ENCODE assay signal across 7 mouse cellular contexts in genomic region chr19:3389089-3389488, GRCm38 (mm10). TPM values are rescaled to one million over a fixed set of nuclear protein-coding genes. Genes with fewer than 3 reads are reported as not detected.
DNase-seq lines count a peak whose midpoint lies in the region; ATAC-seq and TF ChIP-seq lines count a peak whose summit lies in the region.

No protein-coding gene starts in this region.

- H3K79me2 ChIP-seq in heart, adult 2 months (replicated peaks; ENCODE audit: control insufficient read depth, insufficient read depth, low read length), result no peaks in the 10 kb centered on the region

- H3K36me3 ChIP-seq in embryonic facial prominence, embryonic 13.5 days, result peaks cover 6% of the 10 kb centered on the region; the same call in 1 of the 2 replicates
- no peaks in the 10 kb centered on the region for H3K36me3 ChIP-seq in heart, adult 2 months (ENCODE audit: control insufficient read depth, insufficient read depth, low read length)
- H3K36me3 ChIP-seq in limb, embryonic 13.5 days, result peaks cover 2% of the 10 kb centered on the region; the same call in 1 of the 2 replicates
- no peaks in the 10 kb centered on the region for H3K36me3 ChIP-seq in midbrain, embryonic 16.5 days (ENCODE audit: control insufficient read depth, insufficient read depth, low read length)

- H3K9ac ChIP-seq in embryonic facial prominence, embryonic 13.5 days, result peak overlapping the region; percentile 68
- H3K9ac ChIP-seq in heart, adult 2 months (ENCODE audit: low read depth, low read length), result peak overlapping the region; percentile 43
- H3K9ac ChIP-seq in limb, embryonic 13.5 days, result peak overlapping the region; percentile 64
- peak overlapping the region; percentile 69 for H3K9ac ChIP-seq in midbrain, embryonic 16.5 days (ENCODE audit: low read depth, low read length)

- intact Hi-C loops in heart, adult 2 months (cut with DNase I), result loop anchor here (1.0 kb wide), 1 partner anchor 62 kb away; no protein-coding TSS in a partner anchor

- 0 out of 2 replicates have a peak, but pooled peaks cover 8% of the 10 kb centered on the region for H3K4me1 ChIP-seq in embryonic facial prominence, embryonic 13.5 days
- no peaks in the 10 kb centered on the region; the same call in 1 of the 2 replicates for H3K4me1 ChIP-seq in heart, adult 2 months (ENCODE audit: control insufficient read depth, insufficient read depth, low read length)
- no peaks in the 10 kb centered on the region for H3K4me1 ChIP-seq in limb, embryonic 13.5 days
- peaks cover 4% of the 10 kb centered on the region; the same call in 1 of the 2 replicates for H3K4me1 ChIP-seq in midbrain, embryonic 16.5 days (ENCODE audit: control insufficient read depth, insufficient read depth, low read length)

- TF ChIP-seq POLR2A in heart, adult 2 months (IDR thresholded peaks at IDR 0.05; ENCODE audit: insufficient read depth, low read depth, low read length), result no peak

- peak; percentile 93 to 94 for DNase-seq in adrenal gland, postnatal 36 days
- DNase-seq in heart, adult 2 months, result peak; percentile 91 to 92
- peak; percentile 78 to 90 for DNase-seq in kidney, adult 8-10 months
- DNase-seq in spleen, postnatal 10 days (ENCODE audit: low spot score in 2 of 2), result peak; percentile 87 to 92

- H3K4me2 ChIP-seq in embryonic facial prominence, embryonic 13.5 days, result peak overlapping the region; percentile 86
- H3K4me2 ChIP-seq in limb, embryonic 13.5 days (replicated peaks), result peak overlapping the region; percentile 84
- H3K4me2 ChIP-seq in midbrain, embryonic 16.5 days (ENCODE audit: low read length), result peak overlapping the region; percentile 80

- peak; percentile 79 for TF ChIP-seq CTCF in heart, adult 2 months (IDR thresholded peaks at IDR 0.05)

- peak overlapping the region; percentile 50 for H3K4me3 ChIP-seq in embryonic facial prominence, embryonic 13.5 days
- H3K4me3 ChIP-seq in heart, adult 2 months, result peak overlapping the region; percentile 52
- H3K4me3 ChIP-seq in limb, embryonic 13.5 days, result peak overlapping the region; percentile 49
- peak overlapping the region; percentile 55 for H3K4me3 ChIP-seq in midbrain, embryonic 16.5 days (ENCODE audit: low read depth, low read length)

- H3K27me3 ChIP-seq in embryonic facial prominence, embryonic 13.5 days, result no peaks in the 10 kb centered on the region
- no peaks in the 10 kb centered on the region for H3K27me3 ChIP-seq in heart, adult 2 months (ENCODE audit: control insufficient read depth, insufficient read depth, low read length)
- H3K27me3 ChIP-seq in limb, embryonic 13.5 days, result no peaks in the 10 kb centered on the region
- no peaks in the 10 kb centered on the region; the same call in 1 of the 2 replicates for H3K27me3 ChIP-seq in midbrain, embryonic 16.5 days (ENCODE audit: control insufficient read depth, insufficient read depth, low read depth, low read length)

- no peak for TF ChIP-seq EP300 in heart, adult 2 months (IDR thresholded peaks at IDR 0.05; ENCODE audit: insufficient read depth, low read depth, low read length)

- 0 out of 2 replicates have a peak overlapping the region, but pooled peaks have one; percentile 16 for H3K27ac ChIP-seq in embryonic facial prominence, embryonic 13.5 days
- H3K27ac ChIP-seq in heart, adult 2 months, result peak overlapping the region; percentile 7
- no peak overlapping the region for H3K27ac ChIP-seq in limb, embryonic 13.5 days
- peak overlapping the region; percentile 64 for H3K27ac ChIP-seq in midbrain, embryonic 16.5 days (ENCODE audit: low read length)

- peak; percentile 86 for ATAC-seq in embryonic facial prominence, embryonic 13.5 days (ENCODE audit: insufficient number of reproducible peaks, insufficient read depth, low FRiP score, low TSS enrichment, low read depth)
- peak; percentile 95 for ATAC-seq in limb, embryonic 13.5 days (ENCODE audit: low FRiP score, low read depth)
- peak; percentile 94 for ATAC-seq in midbrain, embryonic 16.5 days

- WGBS in embryonic facial prominence, embryonic 13.5 days, result under 1% methylated on average over 31 of the region's 43 CpGs
- WGBS in heart, adult 2 months, result under 1% methylated on average over 43 of the region's 43 CpGs
- under 1% methylated on average over 43 of the region's 43 CpGs for WGBS in limb, embryonic 13.5 days
- under 1% methylated on average over 24 of the region's 43 CpGs for WGBS in midbrain, embryonic 16.5 days

- H3K9me3 ChIP-seq in embryonic facial prominence, embryonic 13.5 days, result no peaks in the 10 kb centered on the region
- peaks cover 5% of the 10 kb centered on the region; the same call in 1 of the 2 replicates for H3K9me3 ChIP-seq in limb, embryonic 13.5 days
- no peaks in the 10 kb centered on the region for H3K9me3 ChIP-seq in midbrain, embryonic 16.5 days (replicated peaks; ENCODE audit: control insufficient read depth, low read length, poor library complexity, severe bottlenecking)

RNA-seq across cellular contexts. Expression of gene Tesmin, which starts 0.4 kb away (rescaled TPM):
- under 1 TPM; 0.73 to 0.92 TPM for total RNA-seq in adrenal gland, postnatal 36 days (2021)
- polyA plus RNA-seq in embryonic facial prominence, embryonic 13.5 days (2015; fragmentation: Nextera tagmentation; extraction: Ambion mirVana), result 0.21 and 0.22 TPM in 2 replicates
- 1 to 10 TPM; 2.5 to 2.6 TPM for total RNA-seq in heart, adult 2 months (2021)
- polyA plus RNA-seq in heart, adult 2 months (2012; rRNA removed), result 1.8 and 2.2 TPM in 2 replicates
- polyA plus RNA-seq in limb, embryonic 13.5 days (2015; fragmentation: Nextera tagmentation; extraction: Ambion mirVana), result 0.24 and 0.57 TPM in 2 replicates
- 0.81 and 0.84 TPM in 2 replicates for polyA plus RNA-seq in midbrain, embryonic 16.5 days (2015; fragmentation: Nextera tagmentation; extraction: Ambion mirVana)

RNA-seq across cellular contexts. Expression of gene Gal, which starts 25.3 kb away (rescaled TPM):
- 10 to 100 TPM; 36.3 to 93.3 TPM for total RNA-seq in adrenal gland, postnatal 36 days (2021)
- polyA plus RNA-seq in embryonic facial prominence, embryonic 13.5 days (2015; fragmentation: Nextera tagmentation; extraction: Ambion mirVana), result 1.7 and 2.9 TPM in 2 replicates
- total RNA-seq in heart, adult 2 months (2021), result not detected
- polyA plus RNA-seq in heart, adult 2 months (2012; rRNA removed), result 0.14 TPM in 1 of 2 replicates, not detected in the other
- 0.57 and 0.92 TPM in 2 replicates for polyA plus RNA-seq in limb, embryonic 13.5 days (2015; fragmentation: Nextera tagmentation; extraction: Ambion mirVana)
- 15.6 and 16.6 TPM in 2 replicates for polyA plus RNA-seq in midbrain, embryonic 16.5 days (2015; fragmentation: Nextera tagmentation; extraction: Ambion mirVana)
